Mouse (Mus musculus): Measurements from ENCODE around the gene Tmcc3. TPM values are rescaled to one million over a fixed set of nuclear protein-coding genes. Genes with fewer than 3 reads are reported as not detected.

Tmcc3 gene
- total RNA-seq, 2 experiments from 2014 or later: 16.3 to 21.6 TPM

DNA sequence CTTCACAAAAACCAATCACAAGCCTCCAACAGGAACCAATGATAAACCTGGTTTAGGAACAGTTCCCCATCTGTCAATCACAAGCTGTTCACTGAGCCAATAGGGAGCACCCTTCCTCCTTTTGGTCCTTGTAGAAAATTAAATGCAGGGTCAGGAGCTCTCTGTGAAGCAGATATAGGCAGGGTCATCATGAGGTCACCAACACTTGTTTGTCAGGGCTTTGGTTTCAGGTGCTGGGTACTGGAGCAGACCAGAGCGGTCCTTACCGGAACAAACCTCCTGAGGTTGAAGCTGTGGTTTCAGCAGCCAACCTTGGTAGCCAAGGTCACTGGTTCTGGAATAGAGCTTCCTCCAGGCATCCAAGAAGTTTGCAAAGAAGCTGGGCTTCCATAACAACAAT lies 12.4 kb upstream of the Tmcc3 start:
- intact Hi-C loops (cut with DNase I): no loop called here
- DNase-seq: no peak
- H3K4me3 ChIP-seq: no peak overlapping the region
- TF ChIP-seq CTCF (IDR thresholded peaks at IDR 0.05): no peak
- H3K27ac ChIP-seq: no peak overlapping the region

DNA sequence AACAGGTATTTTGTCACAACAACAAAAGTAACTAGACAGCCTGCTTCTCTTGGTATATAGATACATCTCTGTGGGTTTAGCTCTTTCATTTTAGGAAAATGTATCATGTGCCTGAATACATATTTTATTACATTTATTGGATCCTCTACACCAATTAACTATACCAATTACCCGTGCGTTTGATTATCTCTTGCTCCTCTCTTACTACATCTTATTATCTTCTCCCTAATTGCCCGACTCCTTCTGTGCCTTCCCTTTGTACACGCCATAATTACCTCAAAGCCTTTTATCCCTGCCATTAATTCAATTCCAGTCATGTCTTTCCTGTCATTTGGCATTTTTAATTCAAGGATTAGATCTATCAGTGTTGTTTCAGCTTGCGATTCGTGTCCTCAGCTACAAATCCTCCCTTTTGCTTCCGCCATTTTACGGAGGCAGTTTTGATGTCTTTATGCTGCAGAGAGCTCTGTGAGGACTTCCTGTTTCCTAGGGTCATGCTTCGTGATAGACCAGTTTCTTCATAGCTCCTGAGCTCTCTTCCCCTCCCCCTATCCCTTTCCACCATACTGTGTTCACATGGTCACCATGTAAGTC lies 7.6 kb upstream of the Tmcc3 start:
- DNase-seq: no peak
- Histone ChIP-seq H3K27ac (no peak overlapping the region), H3K4me3 (no peak overlapping the region)
- intact Hi-C loops (cut with DNase I): no loop called here
- TF ChIP-seq CTCF (IDR thresholded peaks at IDR 0.05): no peak

DNA sequence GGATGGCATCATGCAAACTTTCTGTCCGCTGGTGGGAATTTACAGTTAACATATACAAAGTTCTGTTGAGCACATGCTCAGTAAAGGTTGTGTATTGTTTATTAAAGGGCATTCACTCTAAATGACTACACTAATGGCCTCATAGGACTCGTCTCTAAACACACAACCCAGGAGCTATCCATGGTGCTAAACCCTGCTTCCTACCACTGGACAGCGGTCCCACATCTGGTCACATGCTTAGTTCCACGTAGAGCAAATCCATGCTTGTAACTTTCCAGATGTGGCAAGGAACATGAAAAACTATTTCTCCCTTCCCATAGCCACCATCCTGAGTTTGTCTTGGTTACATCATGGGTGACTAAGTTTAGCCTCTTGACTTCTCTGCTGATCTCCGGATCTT lies 6.2 kb upstream of the Tmcc3 start:
- Histone ChIP-seq H3K27ac (no peak overlapping the region), H3K4me3 (no peak overlapping the region)
- intact Hi-C loops (cut with DNase I): no loop called here
- DNase-seq: no peak
- TF ChIP-seq CTCF (IDR thresholded peaks at IDR 0.05): no peak

DNA sequence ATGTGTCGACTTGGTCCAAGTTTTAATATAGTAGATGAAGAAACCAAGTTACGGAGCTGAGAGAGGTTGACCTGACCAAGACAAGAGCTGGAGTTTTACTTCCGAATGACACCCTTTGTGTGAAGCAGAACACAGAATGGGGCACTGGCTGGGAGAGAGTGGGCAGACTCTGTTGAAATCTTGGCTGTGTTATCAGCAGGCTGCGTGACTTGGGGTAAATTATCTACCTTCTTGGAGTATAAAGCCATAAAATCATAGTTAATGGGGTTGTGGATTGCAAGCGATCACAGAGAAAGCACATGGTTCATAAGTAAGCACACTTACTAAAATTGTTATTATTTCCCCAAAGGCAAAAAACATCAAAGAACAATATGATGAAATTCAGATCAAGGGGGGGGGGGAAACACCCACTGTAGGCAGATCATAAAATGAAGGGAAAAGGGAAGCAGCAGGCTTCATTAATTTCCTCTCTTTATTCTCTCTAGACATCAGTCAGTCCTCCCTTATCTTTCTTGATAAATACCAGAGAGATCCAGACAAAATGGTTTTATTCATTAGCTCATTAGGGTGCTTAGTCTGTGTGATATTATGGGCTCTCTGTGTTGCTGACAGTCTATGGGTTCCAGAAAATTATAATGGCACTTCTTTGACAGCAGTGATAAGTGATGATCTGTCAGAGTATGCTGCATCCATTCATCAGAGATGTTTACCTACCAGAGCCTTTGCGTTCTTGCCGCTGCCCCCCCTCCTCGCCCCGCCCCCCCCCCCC lies 1.1 kb upstream of the Tmcc3 start:
- no peak for TF ChIP-seq CTCF (IDR thresholded peaks at IDR 0.05)
- DNase-seq: no peak
- intact Hi-C loops (cut with DNase I): no loop called here
- no peak overlapping the region for H3K27ac ChIP-seq
- H3K4me3 ChIP-seq: no peak overlapping the region

DNA sequence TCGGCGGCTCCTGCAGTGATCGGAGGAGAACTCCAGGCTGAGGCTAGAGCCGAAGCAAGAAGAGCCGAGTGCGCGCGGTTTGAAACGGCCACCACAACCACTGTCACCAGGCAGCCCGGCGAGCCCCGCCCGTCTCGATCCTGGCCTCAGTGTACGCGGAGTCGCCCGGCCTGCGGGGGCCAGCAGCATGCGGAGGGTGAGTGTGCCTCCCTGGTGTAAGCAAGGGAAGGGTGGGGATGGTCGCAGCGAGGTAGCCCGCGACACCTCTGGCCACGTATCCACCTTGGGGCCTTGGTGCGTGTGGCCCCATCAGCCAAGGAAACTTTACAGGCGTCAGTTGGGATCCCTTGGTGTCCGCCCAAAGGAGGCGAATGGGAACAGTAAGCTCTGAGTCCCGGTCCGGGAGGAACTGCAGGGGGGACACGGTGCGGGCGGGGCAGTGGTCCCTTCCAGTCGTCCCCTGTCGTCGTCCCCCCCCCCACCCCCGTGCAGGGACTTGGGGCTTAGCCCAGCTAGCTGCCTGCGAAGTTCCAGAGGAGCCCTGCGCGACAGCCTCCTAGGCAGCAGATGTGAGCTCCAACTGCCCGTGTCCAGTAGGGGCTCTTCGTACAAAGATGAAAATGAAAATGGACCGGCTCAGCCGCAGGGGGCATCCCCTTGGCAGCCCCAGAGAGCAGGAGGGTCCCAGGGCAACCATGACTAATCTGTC lies 412 bp downstream of the Tmcc3 start:
- intact Hi-C loops (cut with DNase I): no loop called here
- TF ChIP-seq CTCF (IDR thresholded peaks at IDR 0.05): no peak
- Histone ChIP-seq H3K27ac (peak overlapping the region; percentile 20; the same call in 1 of the 2 replicates), H3K4me3 (peak overlapping the region; percentile 72)
- DNase-seq: peak; percentile 48

DNA sequence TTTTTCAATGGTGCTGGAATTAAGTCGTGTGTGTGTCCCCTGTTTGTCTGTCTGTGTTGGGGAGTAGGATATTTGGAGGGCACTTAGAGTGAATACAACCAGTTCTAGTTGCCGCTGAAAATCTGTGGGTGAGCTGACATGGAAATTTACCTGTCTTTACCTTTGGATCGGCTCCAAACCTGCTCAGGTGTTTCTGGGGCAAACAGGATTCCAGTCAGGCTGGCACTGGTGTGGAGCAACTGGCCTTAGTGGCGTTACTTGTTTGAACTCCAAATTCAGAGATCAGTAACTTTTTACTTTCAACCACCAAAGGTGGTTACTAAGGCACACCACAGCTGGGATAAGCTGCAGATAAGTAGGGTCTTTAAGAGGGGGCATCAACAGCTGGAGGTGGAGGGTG lies 1.4 kb downstream of the Tmcc3 start:
- intact Hi-C loops (cut with DNase I): no loop called here

DNA sequence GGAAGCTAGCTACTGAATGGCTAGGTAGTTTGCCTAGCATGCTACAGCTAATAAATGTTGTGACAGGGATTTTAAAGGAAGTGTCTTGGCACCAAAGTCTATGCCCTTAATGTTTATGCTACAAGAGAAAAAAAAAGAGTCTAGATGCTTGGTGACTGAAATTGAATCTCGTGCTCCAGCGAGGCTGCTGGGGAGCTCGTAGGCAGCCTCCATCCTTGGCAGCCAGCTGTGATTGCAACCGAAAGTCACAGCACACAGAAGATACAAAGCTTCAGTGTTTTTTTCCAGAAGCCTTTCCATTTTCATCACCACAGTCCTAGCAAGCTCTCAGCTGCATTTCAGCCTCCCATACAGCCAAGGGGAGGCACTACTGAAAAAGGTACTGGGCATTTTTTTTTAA lies 6.8 kb downstream of the Tmcc3 start:
- no peak for DNase-seq
- intact Hi-C loops (cut with DNase I): no loop called here
- no peak for TF ChIP-seq CTCF (IDR thresholded peaks at IDR 0.05)
- Histone ChIP-seq H3K27ac (no peak overlapping the region), H3K4me3 (no peak overlapping the region)

More for the DNA sequence above, 1.4 kb downstream of the Tmcc3 start:
- Histone ChIP-seq H3K27ac (no peak overlapping the region), H3K4me3 (no peak overlapping the region)
- no peak for DNase-seq
- TF ChIP-seq CTCF (IDR thresholded peaks at IDR 0.05): no peak

DNA sequence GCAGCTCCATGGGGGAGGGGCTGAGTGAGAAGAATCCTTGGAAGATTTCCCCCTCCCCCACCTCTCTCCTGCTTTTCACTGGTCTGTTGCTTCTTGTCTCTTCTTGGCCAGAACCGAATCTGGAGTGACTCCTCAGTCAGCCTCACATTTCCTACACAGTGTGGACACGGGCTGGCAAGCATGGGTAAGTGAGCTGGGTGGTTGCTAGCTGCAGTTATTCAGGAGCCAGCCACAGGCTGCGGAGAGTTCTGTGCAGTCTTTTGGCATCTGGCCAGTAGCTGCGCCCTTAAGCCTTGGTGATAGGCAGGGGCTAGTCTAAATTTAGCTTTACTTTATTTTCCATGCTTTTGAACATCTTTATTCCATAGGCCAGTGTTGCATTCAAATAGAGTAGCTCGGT lies 18.2 kb downstream of the Tmcc3 start:
- no peak overlapping the region for H3K4me3 ChIP-seq
- intact Hi-C loops (cut with DNase I): no loop called here
- H3K27ac ChIP-seq: no peak overlapping the region
- no peak for TF ChIP-seq CTCF (IDR thresholded peaks at IDR 0.05)
- no peak for DNase-seq

DNA sequence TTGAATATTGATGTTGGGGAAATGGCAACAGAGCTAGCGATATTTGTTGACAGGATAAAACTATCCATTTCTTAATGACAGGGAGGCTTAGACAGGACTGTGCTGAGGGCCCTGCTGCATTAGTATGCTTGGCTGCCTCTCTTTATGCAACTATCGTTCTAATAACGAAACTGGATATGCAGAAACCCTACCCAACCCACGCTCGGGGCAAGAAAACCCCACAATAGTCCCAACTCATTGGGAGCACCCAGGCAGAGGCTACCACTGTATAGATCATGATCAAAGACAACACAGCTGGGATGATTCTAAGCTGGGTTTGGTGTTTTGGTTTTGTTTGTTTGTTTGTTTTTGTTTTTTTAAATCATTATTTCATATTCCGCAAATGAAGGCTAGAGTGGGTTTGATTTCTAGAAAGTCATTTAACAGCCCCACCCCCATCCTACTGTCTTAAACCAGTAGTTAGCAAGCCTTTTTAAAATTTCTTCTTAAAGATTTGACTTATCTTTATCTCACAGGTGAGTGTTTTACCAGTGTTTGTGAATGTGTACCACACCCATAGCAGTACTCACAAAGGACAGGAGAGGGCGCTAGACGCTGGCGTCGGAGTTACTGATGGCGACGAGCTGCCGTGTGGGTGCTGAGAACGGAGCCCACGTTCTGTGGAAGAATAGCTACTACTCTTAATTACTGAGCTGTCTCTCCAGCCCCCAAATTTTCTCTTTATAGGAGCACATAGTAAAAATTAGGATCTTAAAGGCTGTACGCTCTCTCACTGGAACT lies 20.8 kb downstream of the Tmcc3 start:
- TF ChIP-seq CTCF (IDR thresholded peaks at IDR 0.05): peak; percentile 17; the same call in 1 of the 2 replicates
- no peak for DNase-seq
- Histone ChIP-seq H3K27ac (no peak overlapping the region), H3K4me3 (no peak overlapping the region)
- intact Hi-C loops (cut with DNase I): no loop called here

DNA sequence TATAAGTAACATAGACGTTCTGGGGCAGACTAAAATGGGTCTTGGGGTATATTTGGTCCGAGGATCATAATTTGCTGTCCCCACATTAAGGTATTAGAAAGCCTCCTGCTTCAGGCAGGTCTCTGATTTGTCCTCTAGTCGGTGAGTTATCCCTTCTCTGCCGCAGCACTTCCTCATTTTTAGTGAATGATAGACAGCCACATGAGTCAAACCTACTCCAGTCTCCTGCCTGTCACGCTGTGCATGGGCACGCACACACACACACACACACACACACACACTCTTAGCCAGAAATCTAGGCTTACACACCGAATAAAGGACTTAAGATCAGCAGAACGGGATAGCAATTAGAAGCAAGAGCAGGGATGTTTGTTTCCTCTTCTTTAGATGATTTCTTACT lies 21.6 kb downstream of the Tmcc3 start:
- intact Hi-C loops (cut with DNase I): no loop called here
- TF ChIP-seq CTCF (IDR thresholded peaks at IDR 0.05): no peak
- Histone ChIP-seq H3K27ac (no peak overlapping the region), H3K4me3 (no peak overlapping the region)
- no peak for DNase-seq

DNA sequence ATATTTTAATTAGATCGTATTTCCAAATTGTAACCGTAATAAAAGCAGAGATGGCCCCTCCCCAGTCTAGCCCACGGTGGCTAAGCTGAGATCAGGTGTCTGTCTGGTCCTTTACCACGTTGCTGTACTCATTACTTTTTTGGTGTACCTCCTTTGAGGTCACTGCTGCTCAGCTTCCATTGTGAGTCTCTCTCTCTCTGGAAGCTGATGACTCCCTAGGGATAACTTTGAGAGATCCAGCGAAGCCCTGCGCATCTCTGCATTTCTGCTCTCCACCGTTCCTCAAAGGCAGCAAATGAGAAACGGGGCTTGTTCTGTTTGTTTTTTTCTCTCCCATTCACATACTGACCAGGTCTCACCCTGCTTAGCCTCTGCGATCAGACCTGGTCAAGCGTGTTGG lies 23.3 kb downstream of the Tmcc3 start:
- Histone ChIP-seq H3K27ac (no peak overlapping the region), H3K4me3 (no peak overlapping the region)
- no peak for TF ChIP-seq CTCF (IDR thresholded peaks at IDR 0.05)
- no peak for DNase-seq
- intact Hi-C loops (cut with DNase I): no loop called here

DNA sequence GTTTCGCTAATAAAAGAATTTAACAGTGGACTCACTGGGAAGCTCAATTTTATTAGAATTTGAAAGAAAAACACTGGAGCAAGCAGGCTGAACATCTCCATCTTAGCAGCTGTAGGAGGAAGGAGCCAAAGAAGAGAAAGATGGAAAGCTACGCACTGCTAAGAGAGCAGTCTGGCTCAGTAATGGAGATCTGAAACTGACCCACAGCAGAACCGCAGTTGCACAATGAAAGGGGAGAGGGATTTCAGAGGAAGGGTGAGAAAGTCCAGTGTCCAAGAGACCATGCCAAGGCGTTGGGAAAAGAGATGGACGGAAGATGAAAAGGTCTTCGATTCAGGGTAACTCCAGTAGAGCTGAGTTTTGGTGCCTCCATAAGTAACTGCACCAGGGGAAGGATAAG lies 24.3 kb downstream of the Tmcc3 start:
- DNase-seq: no peak
- Histone ChIP-seq H3K27ac (no peak overlapping the region), H3K4me3 (no peak overlapping the region)
- no peak for TF ChIP-seq CTCF (IDR thresholded peaks at IDR 0.05)
- intact Hi-C loops (cut with DNase I): no loop called here

DNA sequence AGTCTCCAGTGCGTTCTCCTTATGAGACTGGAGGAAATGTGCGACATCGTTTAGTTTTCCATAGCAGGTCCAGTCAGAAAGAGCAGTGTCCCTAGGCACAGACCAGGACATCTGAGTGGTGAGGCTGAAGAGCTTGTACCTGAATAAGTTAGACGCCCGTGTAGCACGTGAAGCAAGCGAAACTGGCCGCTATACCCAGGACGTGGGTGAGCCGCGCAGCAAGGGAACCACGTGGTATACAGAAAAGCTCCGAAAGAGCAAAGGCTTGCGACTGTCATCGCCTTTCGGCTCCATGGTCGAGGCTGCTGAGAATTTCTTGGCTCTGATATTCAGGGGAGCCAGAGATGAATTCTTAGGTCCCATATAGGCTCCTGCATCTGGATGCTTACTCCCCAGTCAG lies 29.8 kb downstream of the Tmcc3 start:
- intact Hi-C loops (cut with DNase I): no loop called here
- Histone ChIP-seq H3K4me3 (no peak overlapping the region), H3K27ac (no peak overlapping the region)
- DNase-seq: no peak
- no peak for TF ChIP-seq CTCF (IDR thresholded peaks at IDR 0.05)
